Mouse (Mus musculus) lung, embryonic 16.5 days (tissue): Measurements from ENCODE around the gene Hoxd4. TPM values are rescaled to one million over a fixed set of nuclear protein-coding genes. Genes with fewer than 3 reads are reported as not detected.

Source experiments
- ATAC-seq: fragments of 200-750 bp; cut with Nextera tagmentation; 2 replicates; pipeline ENCODE4 v1.8.0; 2017; ENCODE audit warnings: low read depth, mild to moderate bottlenecking, moderate library complexity
- H3K27ac ChIP-seq: fragments of 300-500 bp; sonication (generic); 2 replicates; pipeline ENCODE4 v1.5.1; 2014; ENCODE audit warnings: mild to moderate bottlenecking, control low read depth, low read length
- H3K27me3 ChIP-seq: fragments of 300-500 bp; sonication (generic); 2 replicates; pipeline ENCODE4 v1.6.1; 2014; ENCODE audit warnings: low read depth, low read length, mixed read lengths; ENCODE audit not compliant: control insufficient read depth, insufficient read depth
- H3K36me3 ChIP-seq: fragments of 300-500 bp; sonication (generic); 2 replicates; pipeline ENCODE4 v1.6.1; 2014; ENCODE audit warnings: low read length; ENCODE audit not compliant: control insufficient read depth, insufficient read depth
- H3K4me1 ChIP-seq: fragments of 300-500 bp; sonication (generic); replicated peaks from 2 replicates; pipeline ENCODE4 v1.6.1; 2014; ENCODE audit warnings: low read length, mixed read lengths; ENCODE audit not compliant: control insufficient read depth, insufficient read depth
- H3K4me2 ChIP-seq: fragments of 300-500 bp; sonication (generic); 2 replicates; pipeline ENCODE4 v1.6.1; 2014; ENCODE audit warnings: low read depth, low read length, control low read depth
- H3K4me3 ChIP-seq: fragments of 300-500 bp; sonication (generic); 2 replicates; pipeline ENCODE4 v1.5.1; 2014; ENCODE audit warnings: mild to moderate bottlenecking, low read length, control low read depth
- H3K9ac ChIP-seq: fragments of 300-500 bp; sonication (generic); 2 replicates; pipeline ENCODE4 v1.6.1; 2014; ENCODE audit warnings: low read length, control low read depth
- H3K9me3 ChIP-seq: fragments of 300-500 bp; sonication (generic); 2 replicates; pipeline ENCODE4 v1.6.1; 2016; ENCODE audit warnings: low read length; ENCODE audit not compliant: control insufficient read depth
- WGBS: fragments of 180-500 bp; shearing (Covaris S2); extraction: QIAGEN DNeasy Blood & Tissue Kit; methylation state at CpG from one replicate; pipeline ENCODE4 v1.1.7; 2014; 5-methylcytosine and 5-hydroxymethylcytosine counted together
- polyA plus RNA-seq: library from polyadenylated mRNA; unstranded; fragments of >200 nt; fragmentation: Nextera tagmentation; extraction: Ambion mirVana; gene quantifications from 2 replicates; pipeline ENCODE4 v1.2.1, GENCODE M21; 2015

Hoxd4 gene
- polyA plus RNA-seq, 1 experiment from 2014 or later = not detected

DNA sequence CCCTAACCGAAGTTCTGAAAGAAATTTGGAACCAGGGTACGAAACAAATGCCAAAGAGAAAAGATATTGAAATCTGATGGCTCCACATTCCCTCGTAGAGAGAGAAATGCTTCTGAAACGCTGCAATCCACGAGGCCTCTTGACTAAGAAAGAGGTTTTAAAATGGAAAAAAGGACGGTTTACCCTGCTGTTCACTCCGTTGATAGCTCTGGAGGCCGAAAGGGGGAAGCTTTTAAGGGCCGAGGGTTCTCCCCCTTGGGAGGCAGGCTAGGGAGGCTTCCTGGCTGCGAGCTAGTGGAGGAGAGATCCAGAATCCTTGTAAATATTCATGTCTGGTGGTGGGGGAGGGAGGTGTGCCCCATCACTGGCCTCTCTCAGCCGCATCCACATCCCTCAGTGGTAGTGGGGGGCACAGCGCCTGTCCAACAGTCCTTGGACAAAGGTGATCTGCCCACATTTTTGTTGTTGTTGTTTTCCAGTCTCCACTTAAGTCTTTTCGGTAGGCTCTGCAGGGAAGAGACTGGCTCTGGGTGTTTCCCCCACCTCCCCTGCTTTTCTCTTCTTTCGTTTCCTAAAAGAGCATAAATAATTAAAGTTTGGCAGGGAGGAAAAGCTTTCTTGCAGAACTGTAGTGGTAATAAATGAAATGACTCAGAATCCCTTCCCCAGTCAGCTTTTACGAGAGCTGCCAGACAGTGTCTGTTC lies 32.7 kb upstream of the Hoxd4 start, which contains the start of gene Hoxd11:
Gene Hoxd11, plus strand, starts transcription at position 667 of the 705 bp plus-strand sequence.
- H3K4me2 ChIP-seq = no peak within 1 kb of the TSS
- H3K36me3 ChIP-seq = no peaks in the 10 kb centered on the region
- H3K27me3 ChIP-seq = peaks cover 99% of the 10 kb centered on the region
- ATAC-seq = no peak
- no peak within 1 kb of the TSS for H3K4me3 ChIP-seq
- 2% methylated on average over 15 of the region's 15 CpGs for WGBS
- H3K27ac ChIP-seq = no peak within 1 kb of the TSS
- H3K9ac ChIP-seq = no peak within 1 kb of the TSS
- H3K9me3 ChIP-seq = no peaks in the 10 kb centered on the region
- H3K4me1 ChIP-seq = peaks cover 10% of the 10 kb centered on the region; the same call in 1 of the 2 replicates

- H3K4me1 ChIP-seq = peaks cover 10% of the 10 kb centered on the region; the same call in 1 of the 2 replicates
- H3K4me3 ChIP-seq = no peak overlapping the region
- WGBS = under 1% methylated on average over 26 of the region's 26 CpGs
- H3K9me3 ChIP-seq = no peaks in the 10 kb centered on the region
- peaks cover 99% of the 10 kb centered on the region for H3K27me3 ChIP-seq
- no peaks in the 10 kb centered on the region for H3K36me3 ChIP-seq
- no peak overlapping the region for H3K9ac ChIP-seq
- H3K4me2 ChIP-seq = no peak overlapping the region
- ATAC-seq = no peak
- no peak overlapping the region for H3K27ac ChIP-seq
Measured at GRCm38 (mm10) chr2:74679596-74679971, 32.1 kb upstream of the Hoxd4 start.

GRCm38 (mm10) chr2:74679980-74680379 lies 31.7 kb upstream of the Hoxd4 start:
- Histone ChIP-seq H3K4me3 (no peak overlapping the region), H3K4me2 (no peak overlapping the region), H3K27me3 (peaks cover 99% of the 10 kb centered on the region), H3K9me3 (no peaks in the 10 kb centered on the region), H3K36me3 (no peaks in the 10 kb centered on the region), H3K9ac (no peak overlapping the region), H3K27ac (no peak overlapping the region), H3K4me1 (peaks cover 10% of the 10 kb centered on the region; the same call in 1 of the 2 replicates)
- under 1% methylated on average over 23 of the region's 23 CpGs for whole genome bisulfite sequencing
- ATAC-seq = no peak

GRCm38 (mm10) chr2:74680561-74681398 lies 30.9 kb upstream of the Hoxd4 start:
- Histone ChIP-seq H3K36me3 (no peaks in the 10 kb centered on the region), H3K4me1 (peaks cover 10% of the 10 kb centered on the region; the same call in 1 of the 2 replicates), H3K4me2 (no peak overlapping the region), H3K9me3 (no peaks in the 10 kb centered on the region), H3K27ac (no peak overlapping the region), H3K9ac (no peak overlapping the region), H3K4me3 (no peak overlapping the region), H3K27me3 (peaks cover 98% of the 10 kb centered on the region)
- 4% methylated on average over 21 of the region's 21 CpGs for WGBS
- ATAC-seq = no peak

DNA sequence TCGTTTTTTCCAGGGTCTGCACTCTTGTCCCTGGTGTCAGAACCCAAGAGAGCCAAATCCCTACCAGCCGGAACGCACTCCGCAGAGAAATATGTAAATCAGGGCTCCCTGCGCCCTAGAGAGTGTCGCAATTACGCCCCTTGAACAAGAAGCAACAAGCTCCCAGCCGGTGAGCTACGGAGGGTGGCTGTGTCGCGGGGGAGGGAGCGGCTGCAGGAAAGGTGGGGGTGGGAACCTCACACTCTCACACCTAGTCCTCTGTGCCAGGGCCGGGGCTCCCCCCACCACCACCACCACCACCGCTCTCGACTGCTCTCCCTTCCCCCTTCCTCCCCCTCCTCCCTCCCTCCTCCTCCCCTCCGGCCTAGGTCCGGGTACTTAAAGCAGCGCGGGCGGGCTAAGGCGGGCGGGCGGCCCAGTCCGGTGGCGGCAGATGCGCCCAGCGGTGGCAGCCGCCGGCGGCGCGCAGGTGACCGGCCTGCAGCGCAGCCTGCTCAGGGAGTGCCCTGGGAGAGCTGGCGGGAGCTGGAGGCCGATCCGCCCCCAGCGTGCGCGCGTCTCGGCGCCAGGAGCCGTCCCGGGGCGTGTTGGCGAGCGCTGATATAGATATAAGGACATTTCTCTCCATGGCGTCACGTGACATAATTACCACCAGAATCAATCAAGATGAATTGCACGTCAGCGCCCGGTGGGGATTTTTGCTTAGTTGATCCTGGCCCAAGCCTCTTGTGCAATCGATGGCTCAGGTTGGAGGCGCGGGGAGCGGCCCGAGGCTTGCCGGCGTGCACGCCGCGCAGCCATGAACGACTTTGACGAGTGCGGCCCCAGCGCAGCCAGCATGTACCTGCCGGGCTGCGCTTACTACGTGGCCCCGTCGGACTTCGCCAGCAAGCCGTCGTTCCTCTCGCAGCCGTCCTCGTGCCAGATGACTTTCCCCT lies 29.9 kb upstream of the Hoxd4 start:
- Histone ChIP-seq H3K9ac (no peak overlapping the region), H3K4me2 (peak overlapping the region; percentile 34), H3K36me3 (no peaks in the 10 kb centered on the region), H3K27me3 (peaks cover 94% of the 10 kb centered on the region), H3K4me3 (peak overlapping the region; percentile 24), H3K4me1 (peaks cover 10% of the 10 kb centered on the region; the same call in 1 of the 2 replicates), H3K9me3 (no peaks in the 10 kb centered on the region), H3K27ac (no peak overlapping the region)
- ATAC-seq = peak; percentile 39; the same call in 1 of the 2 replicates
- WGBS = 1% methylated on average over 71 of the region's 78 CpGs

DNA sequence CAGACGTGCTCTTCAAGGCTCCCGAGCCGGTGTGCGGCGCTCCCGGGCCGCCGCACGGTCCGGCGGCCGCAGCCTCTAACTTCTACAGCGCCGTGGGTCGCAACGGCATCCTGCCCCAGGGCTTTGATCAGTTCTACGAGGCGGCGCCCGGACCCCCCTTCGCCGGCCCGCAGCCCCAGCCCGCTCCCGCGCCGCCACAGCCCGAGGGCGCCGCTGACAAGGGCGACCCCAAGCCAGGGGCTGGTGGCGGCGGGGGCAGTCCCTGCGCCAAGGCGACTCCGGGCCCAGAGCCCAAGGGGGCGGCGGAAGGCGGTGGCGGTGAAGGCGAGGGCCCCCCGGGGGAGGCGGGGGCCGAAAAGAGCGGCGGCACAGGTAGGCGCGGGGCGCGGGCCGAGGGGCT lies 28.9 kb upstream of the Hoxd4 start:
- Histone ChIP-seq H3K9me3 (no peaks in the 10 kb centered on the region), H3K4me1 (peaks cover 10% of the 10 kb centered on the region; the same call in 1 of the 2 replicates), H3K27ac (no peak overlapping the region), H3K4me2 (peak overlapping the region; percentile 34; the same call in 1 of the 2 replicates), H3K9ac (no peak overlapping the region), H3K27me3 (peaks cover 94% of the 10 kb centered on the region), H3K36me3 (no peaks in the 10 kb centered on the region), H3K4me3 (peak overlapping the region; percentile 8; the same call in 1 of the 2 replicates)
- WGBS = under 1% methylated on average over 21 of the region's 51 CpGs
- no peak for ATAC-seq

- no peak overlapping the region for H3K27ac ChIP-seq
- ATAC-seq = no peak
- peaks cover 95% of the 10 kb centered on the region for H3K27me3 ChIP-seq
- H3K4me1 ChIP-seq = peaks cover 10% of the 10 kb centered on the region; the same call in 1 of the 2 replicates
- no peak overlapping the region for H3K4me2 ChIP-seq
- under 1% methylated on average over 18 of the region's 18 CpGs for WGBS
- H3K4me3 ChIP-seq = no peak overlapping the region
- no peak overlapping the region for H3K9ac ChIP-seq
- H3K9me3 ChIP-seq = no peaks in the 10 kb centered on the region
- H3K36me3 ChIP-seq = no peaks in the 10 kb centered on the region
Measured at GRCm38 (mm10) chr2:74683471-74683951, 28.2 kb upstream of the Hoxd4 start.

GRCm38 (mm10) chr2:74684106-74684505 lies 27.6 kb upstream of the Hoxd4 start:
- Histone ChIP-seq H3K9ac (no peak overlapping the region), H3K36me3 (no peaks in the 10 kb centered on the region), H3K4me3 (no peak overlapping the region), H3K4me2 (no peak overlapping the region), H3K9me3 (no peaks in the 10 kb centered on the region), H3K27me3 (peaks cover 94% of the 10 kb centered on the region), H3K27ac (no peak overlapping the region), H3K4me1 (peaks cover 10% of the 10 kb centered on the region; the same call in 1 of the 2 replicates)
- ATAC-seq = no peak
- WGBS = 2% methylated on average over 12 of the region's 12 CpGs
